Mouse (Mus musculus): ENCODE measurements at regions not wholly inside any gene's neighbourhood (a gene's known extent, or its start where the extent isn't known, plus 50 kb on each side); places are given as distances from the start of the nearest gene placed in this dataset.

DNA sequence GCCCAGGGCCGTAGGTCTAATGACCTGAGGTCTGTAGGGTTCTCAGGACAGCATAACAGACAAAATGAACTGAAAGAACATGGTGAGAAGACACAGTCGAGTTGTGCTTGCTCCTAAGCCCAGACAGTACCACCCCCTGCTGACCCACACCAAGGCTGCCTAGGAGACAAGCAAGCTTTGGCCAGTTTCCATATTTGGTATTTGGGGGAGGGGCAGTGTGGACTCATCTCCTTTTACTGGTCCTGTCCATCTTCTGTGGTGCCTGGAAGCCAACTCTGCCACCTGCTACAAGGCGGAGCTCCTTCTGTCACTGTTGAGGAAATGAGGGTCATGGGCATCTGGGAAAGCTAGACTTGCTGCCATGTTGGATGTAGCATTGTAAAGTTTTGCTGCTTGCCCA lies 68.9 kb downstream of the Tex29 start:
- no peak for TF ChIP-seq GATA4 (IDR thresholded peaks at IDR 0.05; ENCODE audit: insufficient replicate concordance, low read length)

GRCm38 (mm10) chr8:11911639-11912450 lies 71.6 kb downstream of the Tex29 start:
- TF ChIP-seq GATA4 (IDR thresholded peaks at IDR 0.05; ENCODE audit: insufficient replicate concordance, low read length) = no peak

DNA sequence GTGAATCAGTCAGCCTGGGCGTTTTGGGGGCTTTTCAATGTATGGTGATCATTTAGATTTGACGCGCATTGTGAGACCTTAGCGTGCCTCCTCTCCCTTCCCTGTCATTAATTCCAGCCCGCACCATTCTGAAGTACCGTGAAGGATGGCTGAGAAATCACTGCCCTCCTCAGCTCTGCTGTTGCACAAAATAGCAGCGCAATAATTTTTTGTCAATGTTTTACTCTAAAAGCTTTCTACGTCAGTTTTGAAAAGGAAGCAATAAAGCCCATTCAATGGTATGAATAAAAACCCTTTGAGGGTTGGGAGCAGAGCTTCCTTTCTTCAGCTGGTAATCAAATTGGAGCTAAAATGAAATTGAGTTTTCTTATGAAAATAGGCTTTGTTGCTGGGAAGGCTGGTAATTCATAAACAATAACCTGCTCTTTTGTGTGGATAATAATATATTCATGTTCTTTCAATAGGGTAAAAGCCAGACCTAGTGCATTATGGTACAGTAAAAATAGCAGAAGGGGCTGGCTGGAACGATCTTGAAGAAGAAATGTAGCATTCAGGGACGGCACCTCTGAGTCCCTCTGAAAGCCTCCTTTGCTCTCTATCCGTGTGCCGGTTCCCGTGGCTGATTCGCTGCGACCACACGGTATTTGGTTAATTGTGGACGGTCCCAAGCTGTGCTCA lies 72.3 kb downstream of the Tex29 start:
- no peak for TF ChIP-seq GATA4 (IDR thresholded peaks at IDR 0.05; ENCODE audit: insufficient replicate concordance, low read length)

DNA sequence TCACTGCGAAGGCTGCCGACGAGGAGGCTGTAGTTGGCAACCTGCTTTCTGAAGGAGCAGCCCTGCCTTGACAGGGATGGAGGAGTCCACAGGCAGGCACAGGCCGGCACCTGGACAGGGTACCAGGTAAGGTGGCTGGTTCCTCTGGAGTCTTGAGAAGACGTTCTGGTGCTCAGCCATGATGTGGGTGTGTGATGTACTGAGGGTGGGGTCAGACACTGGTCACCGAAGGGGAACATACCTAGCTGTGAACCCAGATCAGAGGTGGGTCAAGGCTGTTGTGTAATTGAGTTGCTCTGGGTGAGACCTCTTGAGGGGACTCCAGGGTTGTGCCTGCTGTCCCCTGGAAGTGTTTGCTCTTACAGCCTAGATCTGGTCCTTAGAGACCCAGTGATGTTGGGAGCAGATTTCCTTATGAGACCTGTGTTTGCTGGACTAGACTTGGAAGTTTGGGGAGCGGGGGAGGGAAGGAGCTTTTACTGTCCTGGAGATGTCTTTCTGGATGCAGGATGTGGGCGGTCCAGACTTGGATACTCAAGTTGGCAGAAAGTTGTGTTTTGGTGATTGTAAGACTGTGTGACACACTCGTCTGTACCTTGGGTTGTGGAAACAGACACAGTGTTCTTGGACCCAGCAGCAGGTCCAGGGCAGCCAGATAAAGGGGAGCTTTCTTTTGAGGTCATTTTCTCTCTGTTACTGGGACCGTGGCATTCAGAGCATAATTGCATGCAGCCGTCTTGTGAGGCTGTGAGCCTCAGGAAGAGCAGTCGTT lies 73.0 kb downstream of the Tex29 start:
- TF ChIP-seq GATA4 (IDR thresholded peaks at IDR 0.05; ENCODE audit: insufficient replicate concordance, low read length) = no peak

DNA sequence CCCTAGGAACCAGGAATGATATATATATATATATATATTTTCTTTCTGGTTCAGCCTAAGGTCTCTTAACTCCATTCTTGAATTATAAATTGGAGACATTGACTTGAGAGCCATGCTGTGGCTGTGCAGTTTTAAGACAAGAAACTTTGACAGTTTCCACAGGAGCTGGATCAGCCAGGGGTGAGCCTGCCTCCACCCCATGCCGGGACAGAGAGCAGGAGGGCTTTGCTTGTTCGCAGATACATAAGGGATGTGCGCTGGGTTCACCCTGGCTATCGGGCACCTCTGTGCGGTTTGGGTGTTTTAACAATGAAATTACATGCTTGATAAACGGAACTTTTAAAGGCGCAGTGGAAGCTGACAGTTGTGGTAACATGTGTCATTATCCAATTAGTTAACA lies 73.9 kb downstream of the Tex29 start:
- TF ChIP-seq GATA4 (IDR thresholded peaks at IDR 0.05; ENCODE audit: insufficient replicate concordance, low read length) = no peak

GRCm38 (mm10) chr8:11914681-11915474 lies 74.6 kb downstream of the Tex29 start:
- TF ChIP-seq GATA4 (IDR thresholded peaks at IDR 0.05; ENCODE audit: insufficient replicate concordance, low read length) = no peak

DNA sequence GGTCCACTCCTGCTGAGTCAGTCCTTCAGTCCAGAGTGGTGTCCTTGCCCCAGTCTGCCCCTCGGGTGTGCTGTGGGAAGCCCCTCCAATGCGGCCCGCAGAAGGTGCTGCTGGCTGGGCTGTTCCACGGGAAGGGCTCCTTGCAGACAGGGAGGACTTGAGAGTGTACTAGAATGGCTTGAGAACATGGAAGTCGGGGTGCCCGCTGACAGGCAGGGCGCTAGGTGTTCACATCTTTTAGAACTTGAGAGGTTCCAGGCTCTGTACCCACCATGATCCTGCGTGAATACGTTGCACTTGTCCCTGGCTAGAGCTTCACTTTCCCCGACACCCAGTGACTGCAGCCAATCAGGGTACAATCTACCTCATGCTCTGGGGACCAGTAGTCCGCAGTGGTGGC lies 75.4 kb downstream of the Tex29 start:
- TF ChIP-seq GATA4 (IDR thresholded peaks at IDR 0.05; ENCODE audit: insufficient replicate concordance, low read length) = no peak

DNA sequence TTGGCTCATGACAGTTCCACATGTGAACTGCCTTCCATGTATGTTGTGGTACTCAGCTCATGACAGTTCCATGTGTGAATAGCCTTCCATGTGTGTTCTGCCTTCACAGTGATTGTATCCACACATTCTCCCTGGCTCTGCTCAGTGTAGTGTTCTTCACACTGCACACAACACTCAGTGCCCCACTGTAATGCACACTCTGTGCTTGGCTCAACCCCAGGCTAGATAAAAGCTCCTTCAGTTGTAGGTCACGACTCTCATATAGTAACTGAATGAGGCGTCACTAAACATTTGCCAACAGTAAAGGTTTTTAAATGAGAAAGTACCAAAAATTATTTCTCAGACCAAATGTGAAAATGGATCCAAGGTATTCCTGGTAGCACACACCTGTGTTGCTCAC lies 79.6 kb downstream of the Tex29 start:
- no peak for TF ChIP-seq GATA4 (IDR thresholded peaks at IDR 0.05; ENCODE audit: insufficient replicate concordance, low read length)

DNA sequence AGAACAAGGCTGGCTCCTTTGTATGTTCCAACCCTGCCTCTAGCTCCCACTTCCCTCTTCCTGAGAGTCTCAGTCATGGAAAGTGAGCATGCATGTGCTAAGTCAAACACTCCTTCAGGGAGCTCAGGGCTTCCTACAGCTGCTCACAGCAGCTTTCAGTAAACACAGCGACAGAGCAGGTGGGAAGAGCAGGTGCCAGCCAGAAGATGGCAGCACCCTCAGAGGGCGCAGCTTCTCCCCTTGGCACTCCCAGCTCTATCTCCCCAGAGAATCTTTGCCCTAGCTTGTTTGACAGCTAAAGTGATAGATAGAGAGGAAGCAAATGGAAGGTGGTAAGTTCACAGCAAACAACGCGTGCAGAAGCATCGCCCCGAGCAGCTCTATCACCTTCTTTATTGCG lies 82.8 kb downstream of the Tex29 start:
- TF ChIP-seq GATA4 (IDR thresholded peaks at IDR 0.05; ENCODE audit: insufficient replicate concordance, low read length) = no peak

GRCm38 (mm10) chr8:11924165-11924564 lies 83.9 kb downstream of the Tex29 start:
- no peak for TF ChIP-seq GATA4 (IDR thresholded peaks at IDR 0.05; ENCODE audit: insufficient replicate concordance, low read length)

GRCm38 (mm10) chr8:11942892-11943332 lies 102.6 kb downstream of the Tex29 start:
- no peak for TF ChIP-seq GATA4 (IDR thresholded peaks at IDR 0.05; ENCODE audit: insufficient replicate concordance, low read length)

- no peak for TF ChIP-seq GATA4 (IDR thresholded peaks at IDR 0.05; ENCODE audit: insufficient replicate concordance, low read length)
These were observed 107.5 kb downstream of the Tex29 start for GRCm38 (mm10) chr8:11947766-11948165.

DNA sequence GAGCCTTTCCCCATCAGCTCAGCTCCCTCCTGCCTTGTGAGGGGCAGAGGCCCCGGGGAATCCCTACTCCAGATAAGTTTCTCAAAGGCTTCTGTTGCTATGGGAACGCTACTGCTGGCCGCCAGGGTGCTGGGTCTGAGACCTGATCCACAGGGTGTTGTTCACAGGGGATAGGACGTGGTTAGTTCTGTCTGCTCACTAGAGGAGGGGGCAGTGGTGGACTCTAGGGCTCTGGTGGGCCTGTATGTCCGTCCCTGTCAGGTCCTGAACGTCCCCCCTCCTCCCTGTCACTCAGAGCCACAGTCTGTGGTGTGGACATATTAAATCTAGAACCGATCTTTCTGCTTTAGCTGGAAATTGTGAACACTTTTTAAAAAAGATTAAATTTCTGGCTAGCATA lies 116.0 kb downstream of the Tex29 start:
- TF ChIP-seq GATA4 (IDR thresholded peaks at IDR 0.05; ENCODE audit: insufficient replicate concordance, low read length) = no peak

DNA sequence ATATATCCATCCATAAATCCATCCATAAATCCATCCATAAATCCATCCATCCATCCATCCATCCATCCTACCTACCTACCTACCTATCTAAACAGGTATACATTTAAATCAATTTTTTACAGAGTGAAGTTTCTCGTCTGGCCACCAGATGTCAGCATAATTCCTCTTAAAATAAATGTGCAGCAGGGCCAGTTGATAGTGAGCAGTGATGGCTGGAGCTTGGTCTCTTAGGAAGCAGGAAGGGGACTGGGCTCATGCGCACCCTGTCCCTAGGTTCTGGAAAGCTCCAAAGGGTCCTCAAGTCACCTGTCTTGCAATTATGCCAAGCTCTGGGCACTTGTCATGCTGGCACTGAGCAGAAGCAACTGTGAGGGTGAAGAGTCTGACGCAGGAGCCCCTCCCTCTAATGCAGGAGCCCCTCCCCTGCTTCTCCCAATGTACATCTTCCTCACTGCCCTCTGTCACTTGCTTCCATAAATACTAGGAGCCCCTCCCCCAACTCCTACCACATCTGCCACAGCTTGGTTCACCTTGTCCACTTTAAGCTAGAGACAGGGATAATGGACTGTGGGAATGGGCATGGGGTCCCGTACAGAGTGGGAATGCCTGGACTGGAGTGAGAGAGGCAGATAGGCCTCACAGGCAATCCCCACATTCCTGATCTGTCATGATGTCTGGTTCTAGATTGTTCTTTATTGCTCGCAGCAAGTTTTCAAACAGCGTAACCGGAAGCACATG lies 116.9 kb downstream of the Tex29 start:
- TF ChIP-seq GATA4 (IDR thresholded peaks at IDR 0.05; ENCODE audit: insufficient replicate concordance, low read length) = no peak
